Mouse (Mus musculus) stomach, postnatal 0 days (tissue): ENCODE results near the gene Nuak1. TPM values are rescaled to one million over a fixed set of nuclear protein-coding genes. Genes with fewer than 3 reads are reported as not detected.

ENCODE experiments used
- ATAC-seq: fragments of 200-750 bp; cut with Nextera tagmentation; 2 replicates; pipeline ENCODE4 v1.8.0; 2017; ENCODE audit not compliant: low FRiP score, low TSS enrichment
- DNase-seq: peaks from one replicate; pipeline ENCODE4 v3.0.0-alpha.2; 2016; ENCODE audit warnings: low spot score
- H3K27ac ChIP-seq: fragments of 300-500 bp; sonication (generic); replicated peaks from 2 replicates; pipeline ENCODE4 v1.5.1; 2014; ENCODE audit warnings: mild to moderate bottlenecking, control low read depth
- H3K27me3 ChIP-seq: fragments of 300-500 bp; sonication (generic); 2 replicates; pipeline ENCODE4 v1.6.1; 2014; ENCODE audit warnings: low read length; ENCODE audit not compliant: control insufficient read depth, insufficient read depth
- H3K36me3 ChIP-seq: fragments of 300-500 bp; sonication (generic); 2 replicates; pipeline ENCODE4 v1.6.1; 2014; ENCODE audit warnings: low read length, mixed read lengths; ENCODE audit not compliant: control insufficient read depth, insufficient read depth
- H3K4me1 ChIP-seq: fragments of 300-500 bp; sonication (generic); replicated peaks from 2 replicates; pipeline ENCODE4 v1.6.1; 2014; ENCODE audit warnings: antibody characterized with exemption; ENCODE audit not compliant: control insufficient read depth, insufficient read depth
- H3K4me2 ChIP-seq: fragments of 300-500 bp; sonication (generic); replicated peaks from 2 replicates; pipeline ENCODE4 v1.6.1; 2014; ENCODE audit warnings: low read depth, mild to moderate bottlenecking, control low read depth, moderate library complexity
- H3K4me3 ChIP-seq: fragments of 300-500 bp; sonication (generic); 2 replicates; pipeline ENCODE4 v1.5.1; 2014; ENCODE audit warnings: low read depth, low read length, control low read depth
- H3K9ac ChIP-seq: fragments of 300-500 bp; sonication (generic); 2 replicates; pipeline ENCODE4 v1.6.1; 2014; ENCODE audit warnings: mild to moderate bottlenecking, low read length, control low read depth, mixed read lengths
- H3K9me3 ChIP-seq: fragments of 300-500 bp; sonication (generic); 2 replicates; pipeline ENCODE4 v1.6.1; 2016; ENCODE audit warnings: low read length; ENCODE audit not compliant: control insufficient read depth
- CTCF ChIP-seq: IDR thresholded peaks from 2 replicates; pipeline ENCODE4 v1.5.1; 2016; ENCODE audit warnings: antibody characterized with exemption, low read depth, mild to moderate bottlenecking, moderate library complexity
- EP300 ChIP-seq: optimal IDR thresholded peaks from 2 replicates; pipeline ENCODE3; 2016; ENCODE audit warnings: antibody characterized with exemption
- WGBS: fragments of 180-500 bp; shearing (Covaris S2); extraction: QIAGEN DNeasy Blood & Tissue Kit; methylation state at CpG from one replicate; pipeline ENCODE4 v1.1.7; 2014; 5-methylcytosine and 5-hydroxymethylcytosine counted together
- polyA plus RNA-seq: library from polyadenylated mRNA; unstranded; fragments of >200 nt; fragmentation: Nextera tagmentation; extraction: Ambion mirVana; gene quantifications from 2 replicates; pipeline ENCODE4 v1.2.1, GENCODE M21; 2015

The Nuak1 gene
- polyA plus RNA-seq, 1 experiment from 2014 or later, result 0.40 TPM

DNA sequence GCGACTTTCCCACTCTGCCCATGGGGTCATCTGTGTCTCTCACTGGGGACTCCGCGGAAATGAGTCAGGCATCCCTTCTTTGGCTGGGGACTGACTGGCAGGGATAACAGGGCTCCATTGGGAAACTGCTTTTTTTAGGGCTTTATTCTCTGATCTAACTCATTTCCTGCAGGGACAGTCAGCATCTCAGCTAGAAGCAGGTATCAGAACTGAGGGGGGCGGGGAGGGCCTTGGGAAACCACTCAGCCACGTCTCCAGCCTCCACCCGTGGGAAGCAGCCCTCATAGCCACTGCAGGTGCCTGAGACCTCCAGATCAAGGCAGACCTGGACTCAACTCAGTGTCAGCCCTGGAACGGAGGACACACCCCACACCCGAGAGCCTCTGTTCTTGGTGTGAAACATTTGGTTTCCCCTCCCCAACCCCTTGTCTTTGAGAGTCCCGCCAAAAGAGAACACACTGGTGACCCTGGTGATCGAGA is 68.7 kb downstream of the Nuak1 start:
- DNase-seq (no peak), ATAC-seq (no peak)
- Histone ChIP-seq H3K9ac (no peak overlapping the region), H3K27me3 (no peaks in the 10 kb centered on the region), H3K9me3 (no peaks in the 10 kb centered on the region), H3K36me3 (no peaks in the 10 kb centered on the region; the same call in 1 of the 2 replicates), H3K27ac (no peak overlapping the region), H3K4me2 (no peak overlapping the region), H3K4me3 (no peak overlapping the region), H3K4me1 (no peaks in the 10 kb centered on the region)
- WGBS, result 40% methylated on average over 10 of the region's 10 CpGs
- no peak for TF ChIP-seq EP300
- no peak for TF ChIP-seq CTCF

DNA sequence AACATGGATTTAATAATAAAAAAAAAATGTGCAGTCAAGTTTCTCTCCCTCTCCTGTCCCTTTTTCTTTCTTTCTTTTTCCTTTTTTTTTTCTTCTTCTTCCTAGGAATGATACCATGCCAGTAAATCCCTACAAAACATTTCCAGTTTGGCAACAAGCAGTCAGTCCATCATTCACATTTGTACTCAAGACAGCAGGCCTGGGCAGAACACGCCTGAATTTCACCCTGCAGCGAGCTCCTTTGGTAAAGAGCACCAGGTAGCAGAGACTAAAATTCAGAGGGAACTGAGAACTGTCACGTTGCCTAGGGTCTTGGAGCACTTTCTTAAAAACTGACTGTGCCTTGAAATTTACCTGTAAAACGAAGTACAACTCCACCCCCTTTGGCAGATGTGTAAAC is 69.2 kb downstream of the Nuak1 start:
- H3K4me3 ChIP-seq, result no peak overlapping the region
- no peak overlapping the region for H3K9ac ChIP-seq
- H3K4me2 ChIP-seq, result no peak overlapping the region
- H3K9me3 ChIP-seq, result no peaks in the 10 kb centered on the region
- WGBS, result 57% methylated on average over 4 of the region's 4 CpGs
- no peaks in the 10 kb centered on the region for H3K27me3 ChIP-seq
- DNase-seq, result no peak
- no peaks in the 10 kb centered on the region for H3K4me1 ChIP-seq
- TF ChIP-seq CTCF, result no peak
- TF ChIP-seq EP300, result no peak
- no peak for ATAC-seq
- H3K27ac ChIP-seq, result no peak overlapping the region
- H3K36me3 ChIP-seq, result no peaks in the 10 kb centered on the region; the same call in 1 of the 2 replicates

DNA sequence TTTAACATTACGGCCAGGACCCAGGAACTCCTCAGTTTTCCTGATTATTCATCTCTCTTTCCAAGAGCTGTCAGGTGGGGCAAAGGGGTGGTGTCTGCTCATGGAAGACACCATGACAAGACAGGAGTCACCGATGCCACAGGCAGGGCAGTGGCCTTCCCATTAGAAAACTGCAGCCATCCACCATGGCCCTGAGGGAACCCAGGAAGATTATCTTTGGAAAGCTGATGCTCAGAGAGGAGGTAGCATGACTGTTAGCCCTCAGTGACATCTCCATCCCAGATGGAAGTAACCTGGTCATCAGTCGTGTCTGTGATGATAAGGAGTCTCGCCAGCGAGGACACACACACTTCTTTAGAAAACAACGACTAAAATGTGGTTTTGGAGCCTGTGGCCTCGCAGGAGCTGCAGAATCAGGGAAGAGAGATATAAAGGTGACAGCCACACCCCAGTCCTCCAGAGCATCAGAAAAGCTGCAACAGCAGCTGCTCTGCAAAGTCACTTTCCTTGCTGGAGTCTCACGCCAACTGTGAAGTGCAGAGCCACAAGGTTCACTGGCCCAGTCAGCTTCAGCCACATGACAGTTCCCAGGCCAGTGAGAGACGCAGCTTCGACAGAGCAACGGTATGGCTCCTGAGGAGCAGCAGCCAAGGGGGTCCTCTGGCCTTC is 70.6 kb downstream of the Nuak1 start:
- Histone ChIP-seq H3K27ac (no peak overlapping the region), H3K27me3 (no peaks in the 10 kb centered on the region), H3K4me1 (no peaks in the 10 kb centered on the region), H3K9me3 (no peaks in the 10 kb centered on the region), H3K4me3 (no peak overlapping the region), H3K9ac (no peak overlapping the region), H3K36me3 (no peaks in the 10 kb centered on the region; the same call in 1 of the 2 replicates), H3K4me2 (no peak overlapping the region)
- WGBS, result 85% methylated on average over 11 of the region's 11 CpGs
- DNase-seq (no peak), ATAC-seq (no peak)
- TF ChIP-seq CTCF (no peak), EP300 (no peak)

GRCm38 (mm10) chr10:84368185-84368584 is 72.2 kb downstream of the Nuak1 start:
- ATAC-seq, result no peak
- no peak for DNase-seq
- 86% methylated on average over 3 of the region's 3 CpGs for WGBS

DNA sequence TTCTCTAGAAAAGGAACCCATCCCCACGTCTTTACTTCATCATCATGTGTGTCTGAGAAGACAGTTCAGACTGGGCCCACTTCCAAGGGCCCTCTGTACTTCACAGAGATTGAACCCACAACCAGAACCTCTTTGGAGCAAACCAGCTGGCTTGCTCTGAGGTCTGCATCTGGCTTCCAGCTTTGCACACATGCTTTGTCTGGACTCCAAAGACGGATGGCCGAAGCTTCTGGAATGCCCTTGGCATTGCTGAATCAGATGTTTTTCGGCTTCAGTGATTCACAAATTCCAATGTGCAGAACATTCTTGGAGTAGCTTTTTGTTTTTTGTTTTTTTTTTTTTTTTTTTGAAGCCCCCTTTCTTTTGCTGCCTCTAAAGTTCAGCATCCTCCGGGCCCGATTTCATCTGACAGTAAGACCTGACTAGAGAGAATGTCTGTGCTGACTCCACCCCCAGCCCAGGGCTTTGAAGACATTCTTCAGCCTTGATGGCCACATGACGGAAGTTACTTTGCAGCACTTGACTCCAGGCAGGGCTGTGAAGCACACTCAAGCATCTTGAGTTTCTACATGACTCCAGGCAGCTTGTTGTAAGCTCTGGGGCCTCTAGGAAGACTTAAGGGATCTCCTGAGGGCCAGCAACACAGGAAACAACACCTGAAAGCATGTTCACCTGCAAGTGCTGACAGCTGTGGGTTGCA is 75.1 kb downstream of the Nuak1 start:
- 63% methylated on average over 7 of the region's 7 CpGs for WGBS
- no peak for ATAC-seq
- Histone ChIP-seq H3K9ac (no peak overlapping the region), H3K36me3 (no peaks in the 10 kb centered on the region), H3K4me2 (no peak overlapping the region), H3K27me3 (no peaks in the 10 kb centered on the region), H3K27ac (no peak overlapping the region), H3K4me1 (no peaks in the 10 kb centered on the region), H3K4me3 (no peak overlapping the region), H3K9me3 (no peaks in the 10 kb centered on the region)
- no peak for DNase-seq
- TF ChIP-seq EP300 (no peak), CTCF (no peak)

More at GRCm38 (mm10) chr10:84368185-84368584, 72.2 kb downstream of the Nuak1 start:
- H3K9me3 ChIP-seq, result no peaks in the 10 kb centered on the region
- H3K9ac ChIP-seq, result no peak overlapping the region
- H3K4me2 ChIP-seq, result no peak overlapping the region
- H3K36me3 ChIP-seq, result no peaks in the 10 kb centered on the region
- no peak overlapping the region for H3K4me3 ChIP-seq
- no peaks in the 10 kb centered on the region for H3K4me1 ChIP-seq
- no peak for TF ChIP-seq CTCF
- TF ChIP-seq EP300, result no peak
- H3K27ac ChIP-seq, result no peak overlapping the region
- no peaks in the 10 kb centered on the region for H3K27me3 ChIP-seq

- Histone ChIP-seq H3K9me3 (no peaks in the 10 kb centered on the region), H3K4me3 (no peak overlapping the region), H3K27me3 (no peaks in the 10 kb centered on the region), H3K27ac (no peak overlapping the region), H3K4me1 (no peaks in the 10 kb centered on the region), H3K36me3 (no peaks in the 10 kb centered on the region), H3K9ac (no peak overlapping the region), H3K4me2 (no peak overlapping the region)
- no peak for TF ChIP-seq EP300
- TF ChIP-seq CTCF, result no peak
- WGBS, result 73% methylated on average over 7 of the region's 7 CpGs
- ATAC-seq (no peak), DNase-seq (no peak)
Observed at GRCm38 (mm10) chr10:84363833-84364232, 76.6 kb downstream of the Nuak1 start.
